Mouse (Mus musculus) limb, embryonic 13.5 days (tissue): ENCODE data around the gene Ankrd60. TPM values are rescaled to one million over a fixed set of nuclear protein-coding genes. Genes with fewer than 3 reads are reported as not detected.

Experiments
- ATAC-seq: fragments of 200-750 bp; cut with Nextera tagmentation; 2 replicates; pipeline ENCODE4 v1.8.0; 2017; ENCODE audit warnings: low read depth, moderate number of reproducible peaks, moderate TSS enrichment; ENCODE audit not compliant: low FRiP score
- H3K27ac ChIP-seq: fragments of 300-500 bp; sonication (generic); 2 replicates; pipeline ENCODE4 v1.5.1; 2015; ENCODE audit warnings: inconsistent platforms, mild to moderate bottlenecking, moderate library complexity
- H3K27me3 ChIP-seq: fragments of 300-500 bp; sonication (generic); 2 replicates; pipeline ENCODE4 v1.6.1; 2015; ENCODE audit warnings: mild to moderate bottlenecking, inconsistent platforms
- H3K36me3 ChIP-seq: fragments of 300-500 bp; sonication (generic); 2 replicates; pipeline ENCODE4 v1.6.1; 2015; ENCODE audit warnings: inconsistent platforms, mild to moderate bottlenecking, moderate library complexity
- H3K4me1 ChIP-seq: fragments of 300-500 bp; sonication (generic); 2 replicates; pipeline ENCODE4 v1.6.1; 2015; ENCODE audit warnings: inconsistent platforms
- H3K4me2 ChIP-seq: fragments of 300-500 bp; sonication (generic); replicated peaks from 2 replicates; pipeline ENCODE4 v1.6.1; 2015; ENCODE audit warnings: inconsistent platforms, mild to moderate bottlenecking, moderate library complexity
- H3K4me3 ChIP-seq: fragments of 300-500 bp; sonication (generic); 2 replicates; pipeline ENCODE4 v1.5.1; 2015; ENCODE audit warnings: moderate library complexity, mild to moderate bottlenecking, inconsistent platforms
- H3K9ac ChIP-seq: fragments of 300-500 bp; sonication (generic); 2 replicates; pipeline ENCODE4 v1.6.1; 2015; ENCODE audit warnings: mild to moderate bottlenecking, inconsistent platforms
- H3K9me3 ChIP-seq: fragments of 300-500 bp; sonication (generic); 2 replicates; pipeline ENCODE4 v1.6.1; 2016; ENCODE audit warnings: inconsistent platforms
- WGBS: fragments of 180-500 bp; shearing (Covaris S2); methylation state at CpG from one replicate; pipeline ENCODE4 v1.1.7; 2015; 5-methylcytosine and 5-hydroxymethylcytosine counted together
- polyA plus RNA-seq: library from polyadenylated mRNA; unstranded; fragments of >200 nt; fragmentation: Nextera tagmentation; extraction: Ambion mirVana; gene quantifications from 2 replicates; pipeline ENCODE4 v1.2.1, GENCODE M21; 2015

Gene Ankrd60
- not detected in 2 replicates for polyA plus RNA-seq

DNA sequence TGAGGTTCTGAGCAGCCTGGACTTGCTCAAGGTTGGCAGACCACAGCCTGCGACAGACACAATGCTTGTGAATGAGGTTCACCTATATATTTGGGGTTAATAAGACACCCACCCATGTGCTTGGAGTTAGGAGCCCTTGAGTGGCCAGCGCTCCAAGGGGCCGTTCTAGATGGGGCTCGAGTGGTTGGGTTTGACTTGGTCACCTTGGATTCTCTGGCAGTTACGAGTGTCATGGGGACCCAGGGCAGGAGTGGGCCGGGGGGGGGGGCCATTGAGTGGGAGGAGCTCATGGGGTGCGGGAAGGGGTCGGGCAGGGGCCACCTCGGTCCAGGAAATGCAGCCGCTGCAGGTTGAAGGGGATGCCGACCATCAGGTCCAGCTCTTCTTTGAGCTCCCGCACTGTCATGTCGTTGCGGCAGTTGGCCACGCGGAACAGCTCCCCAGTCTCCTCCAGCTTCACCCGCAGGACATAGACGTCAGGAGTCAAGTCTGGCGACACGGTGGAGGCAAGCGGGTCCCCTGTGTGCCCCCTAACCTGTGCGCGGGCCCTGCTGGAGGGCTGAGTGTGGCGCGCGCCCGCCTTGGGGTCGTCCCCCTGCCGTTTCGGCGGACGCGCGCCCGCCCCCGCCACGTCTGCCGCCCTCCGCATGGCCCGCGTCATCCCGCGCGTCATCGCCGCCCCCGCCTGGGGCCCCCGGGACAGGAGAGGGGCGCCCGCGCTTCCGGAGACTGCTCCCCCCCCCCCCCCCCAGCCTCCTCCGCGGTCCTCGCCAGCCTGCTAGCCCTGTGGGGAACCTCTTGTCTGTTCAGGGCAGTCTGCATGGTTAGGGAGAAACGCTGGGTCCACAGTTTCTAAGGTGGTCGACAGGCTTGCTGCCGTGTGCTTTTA lies at the start of gene Ankrd60:
Gene Ankrd60 (minus strand): TSS at position 697 of the 889 bp plus-strand sequence.
- Histone ChIP-seq H3K4me3 (peak within 1 kb of the TSS; percentile 45), H3K27ac (no peak within 1 kb of the TSS), H3K36me3 (no peaks in the 10 kb centered on the region), H3K4me1 (peaks cover 12% of the 10 kb centered on the region; the same call in 1 of the 2 replicates), H3K9me3 (no peaks in the 10 kb centered on the region), H3K4me2 (peak within 1 kb of the TSS; percentile 85), H3K27me3 (peaks cover 45% of the 10 kb centered on the region), H3K9ac (peak within 1 kb of the TSS; percentile 65)
- WGBS = 9% methylated on average over 57 of the region's 58 CpGs
- peak; percentile 70; the same call in 1 of the 2 replicates for ATAC-seq

DNA sequence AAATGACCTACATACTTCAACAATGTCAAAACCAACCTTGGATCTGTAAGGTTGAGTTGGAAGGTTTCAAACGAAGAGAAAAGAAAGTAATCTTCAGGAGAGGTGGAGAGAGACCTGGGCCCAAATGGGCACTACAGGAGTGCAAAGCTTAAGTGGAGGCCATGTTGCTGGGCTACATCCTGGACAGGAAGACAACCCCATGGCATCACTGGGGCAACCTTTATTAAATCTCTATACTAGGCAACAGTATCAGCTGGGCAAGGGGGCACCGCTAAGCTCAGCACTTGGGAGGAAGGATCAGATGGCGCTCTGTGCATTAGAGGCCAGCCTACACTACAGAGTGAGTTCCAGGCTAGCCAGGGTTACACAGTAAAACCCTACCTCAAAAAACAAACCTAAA lies 47.6 kb upstream of the Ankrd60 start:
- Histone ChIP-seq H3K27ac (no peak overlapping the region), H3K9me3 (no peaks in the 10 kb centered on the region), H3K4me3 (no peak overlapping the region), H3K4me2 (no peak overlapping the region), H3K9ac (no peak overlapping the region), H3K4me1 (peaks cover 20% of the 10 kb centered on the region), H3K27me3 (no peaks in the 10 kb centered on the region), H3K36me3 (peaks cover 13% of the 10 kb centered on the region)
- no peak for ATAC-seq
- 92% methylated on average over 3 of the region's 3 CpGs for WGBS

DNA sequence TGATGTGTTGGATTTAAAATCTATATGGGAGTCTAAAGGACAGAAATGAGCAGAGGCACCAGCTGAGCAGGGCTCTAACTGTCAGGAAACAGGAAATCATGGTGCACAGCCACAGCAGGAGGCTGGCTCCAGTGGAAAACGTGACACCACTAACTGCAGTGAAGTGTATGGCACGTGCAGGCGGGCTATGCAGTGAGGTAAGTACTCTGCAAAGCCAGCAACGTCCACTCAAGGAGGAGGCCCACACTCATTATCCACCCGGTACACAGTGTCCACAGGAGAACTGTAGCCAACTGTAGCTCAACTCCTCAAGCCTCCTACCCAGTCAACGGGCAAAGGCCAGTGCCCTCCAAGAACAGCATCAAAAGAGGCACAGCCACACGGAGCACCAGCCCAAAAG lies 46.5 kb upstream of the Ankrd60 start:
- Histone ChIP-seq H3K9me3 (no peaks in the 10 kb centered on the region), H3K36me3 (peaks cover 11% of the 10 kb centered on the region), H3K9ac (no peak overlapping the region), H3K27ac (no peak overlapping the region), H3K4me1 (peaks cover 20% of the 10 kb centered on the region), H3K27me3 (no peaks in the 10 kb centered on the region), H3K4me2 (no peak overlapping the region), H3K4me3 (no peak overlapping the region)
- peak; percentile 54; the same call in 1 of the 2 replicates for ATAC-seq
- 36% methylated on average over 7 of the region's 7 CpGs for WGBS

DNA sequence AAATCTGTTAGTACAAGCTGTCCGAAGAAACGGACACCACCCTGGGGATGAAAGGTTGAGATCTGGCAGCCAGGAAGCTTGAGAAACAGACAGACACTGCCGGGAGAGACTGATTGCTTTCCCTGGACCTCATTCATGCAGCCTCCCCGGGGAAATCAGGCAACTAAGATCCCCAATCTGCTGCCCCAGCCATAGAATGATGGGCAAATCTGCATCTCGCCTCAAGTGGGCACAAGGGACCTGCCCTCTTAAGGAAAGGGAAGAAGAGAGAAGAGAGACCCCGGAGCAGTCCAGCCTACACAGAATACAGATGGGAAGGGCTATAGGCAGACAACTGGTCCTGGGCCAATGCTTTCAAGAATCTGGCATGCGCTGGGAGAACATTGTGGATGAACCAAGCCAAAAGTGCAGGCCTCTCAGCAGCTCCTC lies 44.0 kb upstream of the Ankrd60 start:
- 63% methylated on average over 7 of the region's 7 CpGs for WGBS
- Histone ChIP-seq H3K4me2 (no peak overlapping the region), H3K36me3 (peaks cover 5% of the 10 kb centered on the region), H3K27ac (peak overlapping the region; percentile 44; the same call in 1 of the 2 replicates), H3K4me1 (peaks cover 20% of the 10 kb centered on the region), H3K9me3 (no peaks in the 10 kb centered on the region), H3K27me3 (no peaks in the 10 kb centered on the region), H3K4me3 (no peak overlapping the region), H3K9ac (no peak overlapping the region)
- ATAC-seq = no peak

DNA sequence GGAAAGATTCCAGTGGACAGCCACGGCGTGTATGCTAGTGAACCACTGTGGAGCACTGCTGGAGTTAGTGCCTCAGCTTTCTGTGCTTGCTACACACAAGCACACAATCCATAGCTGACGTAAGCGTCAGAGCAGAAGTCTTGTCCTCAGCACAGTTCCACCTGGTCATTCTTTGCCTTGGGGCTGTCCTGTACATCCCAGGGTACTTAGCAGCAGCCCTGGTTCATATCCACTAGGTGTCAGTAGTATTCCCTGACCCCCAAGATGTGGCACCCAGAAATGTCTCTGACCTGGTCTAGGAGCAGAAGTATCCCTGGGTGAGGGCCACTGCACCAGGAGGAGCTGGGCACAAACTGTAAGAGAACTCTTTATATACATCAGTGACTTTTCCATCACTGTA lies 42.5 kb upstream of the Ankrd60 start:
- Histone ChIP-seq H3K9me3 (no peaks in the 10 kb centered on the region), H3K4me3 (no peak overlapping the region), H3K27me3 (no peaks in the 10 kb centered on the region), H3K27ac (no peak overlapping the region), H3K4me1 (peaks cover 20% of the 10 kb centered on the region), H3K4me2 (no peak overlapping the region), H3K9ac (no peak overlapping the region), H3K36me3 (peaks cover 5% of the 10 kb centered on the region)
- 91% methylated on average over 4 of the region's 4 CpGs for WGBS
- no peak for ATAC-seq

DNA sequence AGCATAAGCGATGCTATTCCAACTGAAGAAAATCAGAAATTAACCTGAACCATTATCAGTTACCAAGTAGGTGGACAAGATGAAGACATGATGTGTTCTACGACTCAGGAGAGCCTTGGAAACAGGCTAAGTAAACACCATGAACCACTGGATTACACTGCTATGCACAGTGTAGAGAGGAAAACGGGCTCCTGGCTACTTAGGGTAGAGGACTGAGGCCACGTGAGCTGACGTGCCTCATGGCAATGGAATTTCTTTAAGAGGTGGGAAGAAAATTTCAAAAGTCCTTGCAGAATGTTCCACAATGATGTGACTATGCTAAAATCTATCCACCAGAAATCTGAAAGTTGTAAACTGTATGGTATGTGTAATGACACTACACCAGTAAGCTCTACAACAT lies 41.0 kb upstream of the Ankrd60 start:
- no peak for ATAC-seq
- Histone ChIP-seq H3K27ac (no peak overlapping the region), H3K4me1 (peaks cover 11% of the 10 kb centered on the region; the same call in 1 of the 2 replicates), H3K9ac (no peak overlapping the region), H3K4me2 (no peak overlapping the region), H3K4me3 (no peak overlapping the region), H3K9me3 (no peaks in the 10 kb centered on the region), H3K36me3 (peaks cover 18% of the 10 kb centered on the region), H3K27me3 (no peaks in the 10 kb centered on the region)
- 85% methylated on average over 5 of the region's 5 CpGs for WGBS

DNA sequence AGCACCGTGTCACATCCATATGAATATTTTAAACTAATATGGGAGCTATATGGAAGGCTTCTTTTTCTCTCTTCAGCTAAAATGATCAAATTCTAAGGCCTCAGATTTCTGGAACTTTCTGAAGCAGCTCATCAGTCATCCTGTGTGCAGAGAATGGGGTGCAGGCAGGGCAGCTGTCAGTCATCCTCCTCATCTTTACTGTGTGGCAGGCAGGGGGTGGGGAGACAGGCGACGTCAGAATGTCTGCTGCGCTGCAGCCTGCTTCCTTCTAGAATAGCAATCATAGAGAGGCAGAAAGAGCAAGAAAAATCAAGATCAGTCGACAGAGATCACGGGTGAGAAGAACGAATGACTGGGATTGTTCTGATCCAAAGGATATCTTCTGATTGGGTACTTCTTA lies 38.0 kb upstream of the Ankrd60 start:
- ATAC-seq = no peak
- no peak overlapping the region for H3K4me2 ChIP-seq
- H3K27me3 ChIP-seq = no peaks in the 10 kb centered on the region
- WGBS = 75% methylated on average over 7 of the region's 7 CpGs
- H3K4me1 ChIP-seq = no peaks in the 10 kb centered on the region
- H3K9ac ChIP-seq = no peak overlapping the region
- H3K9me3 ChIP-seq = no peaks in the 10 kb centered on the region
- no peak overlapping the region for H3K4me3 ChIP-seq
- H3K36me3 ChIP-seq = peaks cover 34% of the 10 kb centered on the region
- no peak overlapping the region for H3K27ac ChIP-seq

DNA sequence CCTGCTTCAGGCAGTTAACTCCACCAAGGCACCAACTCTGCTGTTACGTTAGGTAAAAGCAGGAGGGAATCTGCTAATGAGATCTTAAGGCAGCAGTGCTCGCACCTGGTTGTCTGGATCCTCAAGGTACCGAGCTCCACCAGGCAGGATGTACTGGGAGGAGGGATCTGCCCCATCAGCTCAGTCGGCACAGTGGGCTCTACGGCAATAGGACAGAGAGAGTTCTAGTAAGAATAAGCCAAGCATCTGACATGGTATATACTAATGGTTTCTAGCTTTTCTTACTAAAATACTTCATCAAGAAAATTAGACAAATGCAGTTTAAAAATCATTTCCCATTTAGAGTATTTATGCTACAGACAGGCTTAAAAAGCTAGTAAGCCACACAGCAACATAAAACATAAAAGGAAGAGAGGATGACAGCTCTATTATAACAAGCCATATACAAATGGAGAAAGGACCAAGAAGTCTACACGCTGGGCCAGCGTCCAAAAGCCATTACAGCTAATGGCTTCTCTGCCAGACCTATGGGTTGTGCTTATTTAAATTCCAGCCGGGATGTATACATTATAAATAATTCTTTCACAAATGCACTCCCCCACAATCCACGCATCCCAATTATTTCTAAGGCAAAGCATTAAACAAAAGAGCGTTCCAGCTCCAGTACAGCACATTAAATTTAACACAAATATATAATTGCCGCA lies 37.4 kb upstream of the Ankrd60 start:
- H3K4me1 ChIP-seq = no peaks in the 10 kb centered on the region
- H3K4me2 ChIP-seq = no peak overlapping the region
- H3K4me3 ChIP-seq = no peak overlapping the region
- H3K9me3 ChIP-seq = no peaks in the 10 kb centered on the region
- H3K27ac ChIP-seq = no peak overlapping the region
- no peaks in the 10 kb centered on the region for H3K27me3 ChIP-seq
- 72% methylated on average over 11 of the region's 11 CpGs for WGBS
- no peak overlapping the region for H3K9ac ChIP-seq
- peaks cover 34% of the 10 kb centered on the region for H3K36me3 ChIP-seq
- ATAC-seq = no peak

DNA sequence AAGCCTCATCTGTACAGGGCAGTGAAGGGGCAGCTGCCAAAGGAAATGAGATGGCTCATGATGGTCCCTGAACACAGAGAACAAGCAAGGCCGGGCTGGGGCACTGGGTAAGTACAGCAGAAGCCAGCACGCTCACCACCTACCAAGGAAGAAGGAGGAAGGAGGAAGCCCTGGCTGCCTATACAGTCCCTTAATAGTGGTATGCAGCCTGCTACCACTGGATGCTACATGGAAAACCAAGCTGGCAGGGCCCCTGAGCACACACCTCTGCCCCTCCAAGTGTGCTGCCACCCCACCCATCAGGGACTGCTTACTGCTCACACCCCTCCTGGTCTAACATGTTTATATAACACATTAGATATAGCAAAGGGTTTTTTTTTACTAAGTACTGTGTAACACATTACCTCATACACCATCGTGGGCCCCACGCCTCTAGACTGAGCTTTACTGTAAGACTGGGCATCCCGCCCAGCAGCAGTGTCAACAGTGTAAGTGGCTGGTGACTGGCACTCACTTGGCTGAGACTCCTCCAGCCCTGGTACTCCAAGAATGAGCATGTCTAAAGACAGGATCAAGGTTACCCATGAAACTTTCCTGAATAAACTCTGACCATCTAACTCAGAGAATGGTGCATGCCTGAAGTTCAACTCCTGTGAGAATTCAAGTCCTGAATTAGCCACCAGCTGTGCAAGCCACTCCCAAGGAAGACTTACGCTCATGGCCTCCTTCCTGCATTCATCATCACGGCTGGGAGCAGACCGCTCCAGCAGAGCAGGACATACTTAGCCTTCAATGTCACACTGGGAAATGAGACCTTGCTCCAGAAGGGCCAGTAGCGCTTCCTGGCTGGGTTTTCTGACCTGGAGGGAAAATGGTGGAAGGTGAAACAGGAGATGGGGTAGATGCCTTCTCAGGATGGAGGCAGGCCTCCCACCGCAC lies 30.1 kb upstream of the Ankrd60 start:
- Histone ChIP-seq H3K4me3 (no peak overlapping the region), H3K36me3 (peaks cover 42% of the 10 kb centered on the region), H3K9ac (no peak overlapping the region), H3K27me3 (no peaks in the 10 kb centered on the region), H3K4me1 (peaks cover 16% of the 10 kb centered on the region), H3K27ac (peak overlapping the region; percentile 55), H3K9me3 (no peaks in the 10 kb centered on the region), H3K4me2 (no peak overlapping the region)
- ATAC-seq = peak; percentile 85
- 78% methylated on average over 10 of the region's 10 CpGs for WGBS

DNA sequence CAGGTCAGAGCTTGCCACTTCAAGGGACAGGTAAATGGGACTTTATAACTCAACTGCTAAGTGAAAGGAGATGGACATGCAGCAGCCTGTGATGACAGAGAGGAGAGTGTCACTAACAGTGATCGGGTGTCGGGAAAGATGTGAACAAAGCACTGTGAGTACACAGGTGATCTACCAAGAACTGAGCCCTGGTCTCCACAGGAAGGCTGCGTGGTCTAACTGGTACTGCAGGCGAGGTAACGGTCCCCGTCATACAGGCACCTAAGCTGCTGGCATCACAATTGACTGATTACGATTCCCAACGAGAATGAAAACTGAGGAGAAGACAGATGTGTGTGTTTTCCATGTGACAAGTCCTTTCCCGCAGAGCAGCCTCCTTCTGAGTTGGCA lies 28.2 kb upstream of the Ankrd60 start:
- Histone ChIP-seq H3K27me3 (no peaks in the 10 kb centered on the region), H3K4me2 (no peak overlapping the region), H3K36me3 (peaks cover 51% of the 10 kb centered on the region), H3K4me3 (no peak overlapping the region), H3K9ac (no peak overlapping the region), H3K9me3 (peaks cover 5% of the 10 kb centered on the region; the same call in 1 of the 2 replicates), H3K27ac (no peak overlapping the region), H3K4me1 (peaks cover 16% of the 10 kb centered on the region)
- WGBS = 83% methylated on average over 9 of the region's 9 CpGs
- no peak for ATAC-seq

DNA sequence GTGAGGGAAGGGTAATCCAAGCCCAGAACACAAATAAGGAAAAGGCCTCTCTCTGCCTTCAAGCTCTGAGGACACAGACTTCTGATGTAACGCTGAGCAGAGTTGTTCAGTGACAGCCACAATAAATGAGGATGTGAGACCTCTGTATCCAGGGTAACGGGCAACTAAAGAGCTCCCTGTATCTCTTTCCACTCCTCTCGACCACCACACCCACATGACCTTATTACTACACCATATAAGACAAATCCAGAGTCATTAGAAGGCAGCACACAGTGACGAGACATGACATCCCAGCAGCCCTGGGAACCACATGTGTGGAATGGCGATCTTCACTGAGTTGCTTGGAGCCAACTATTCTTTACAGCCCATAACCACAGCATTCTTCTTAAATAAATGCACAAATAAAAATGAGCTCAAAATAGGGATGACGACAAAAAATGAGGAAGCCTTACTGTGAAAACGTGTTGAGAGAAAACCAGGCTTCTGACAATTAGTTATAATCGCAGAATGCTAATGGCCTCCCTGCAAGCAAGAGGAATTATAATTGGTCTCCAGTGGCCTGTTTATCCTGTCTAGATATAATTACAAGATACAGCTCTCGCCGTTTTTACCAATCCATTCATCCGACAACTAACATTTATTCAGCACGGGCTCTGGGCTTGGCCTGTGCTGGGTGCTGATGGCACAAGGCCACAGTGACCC lies 27.7 kb upstream of the Ankrd60 start:
- peaks cover 51% of the 10 kb centered on the region for H3K36me3 ChIP-seq
- peaks cover 16% of the 10 kb centered on the region for H3K4me1 ChIP-seq

More for the DNA sequence above, 27.7 kb upstream of the Ankrd60 start:
- no peak overlapping the region for H3K4me3 ChIP-seq
- no peak overlapping the region for H3K4me2 ChIP-seq
- no peak overlapping the region for H3K9ac ChIP-seq
- WGBS = 56% methylated on average over 12 of the region's 12 CpGs
- H3K27ac ChIP-seq = no peak overlapping the region
- ATAC-seq = no peak
- H3K9me3 ChIP-seq = peaks cover 5% of the 10 kb centered on the region; the same call in 1 of the 2 replicates
- no peaks in the 10 kb centered on the region for H3K27me3 ChIP-seq
